Mouse (Mus musculus) A20 (cell line): ENCODE results near the gene Trdn.

Experiments
- DNase-seq: peaks from one replicate; pipeline ENCODE4 v3.0.0-alpha.2; 2011; ENCODE audit warnings: low read depth, low spot score

The Trdn gene

DNA sequence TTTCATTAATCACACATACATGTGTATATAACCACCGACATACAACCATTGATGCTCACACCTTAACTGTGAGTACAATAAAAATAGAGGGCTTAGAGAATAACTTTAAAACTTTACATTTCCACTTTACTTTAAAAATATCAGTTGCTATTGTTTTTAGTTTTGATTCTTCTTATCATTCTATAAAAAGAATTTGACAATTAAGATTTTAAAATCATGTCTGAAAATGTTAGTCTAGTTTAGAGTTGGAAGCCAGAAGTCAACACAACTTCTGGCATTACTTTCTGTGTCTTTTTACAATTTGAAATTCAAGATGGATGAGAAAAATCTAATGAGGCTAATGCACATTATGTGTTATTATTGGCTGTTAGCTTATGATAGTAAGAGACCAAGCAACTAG, at the start of gene Trdn:
Gene Trdn, plus strand, starts transcription at position 301 of the 400 bp plus-strand sequence.
- no peak for DNase-seq

GRCm38 (mm10) chr10:33060771-33061170, 19.6 kb upstream of the Trdn start:
- DNase-seq, result no peak

DNA sequence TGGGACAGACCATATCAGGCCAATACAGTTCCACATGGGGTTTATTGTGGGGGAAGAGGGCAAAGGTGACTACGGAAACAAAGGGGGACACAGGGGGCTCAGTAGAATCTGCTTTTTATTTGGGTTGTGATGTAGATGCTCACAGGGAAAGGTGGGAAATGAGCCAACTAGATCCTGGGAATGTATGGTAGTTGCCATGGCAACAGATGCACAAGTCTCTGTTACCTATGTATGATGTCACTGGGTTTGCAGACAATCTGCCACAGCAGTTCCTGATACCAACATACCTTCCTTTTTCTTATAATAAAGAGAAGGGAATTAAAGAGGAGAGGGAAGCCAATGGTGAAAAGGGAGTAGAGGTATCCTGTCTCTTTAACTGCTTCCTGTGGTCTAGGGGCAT, 14.8 kb upstream of the Trdn start:
- DNase-seq, result no peak

- no peak for DNase-seq
Observed at GRCm38 (mm10) chr10:33073126-33073525, 7.2 kb upstream of the Trdn start.

DNA sequence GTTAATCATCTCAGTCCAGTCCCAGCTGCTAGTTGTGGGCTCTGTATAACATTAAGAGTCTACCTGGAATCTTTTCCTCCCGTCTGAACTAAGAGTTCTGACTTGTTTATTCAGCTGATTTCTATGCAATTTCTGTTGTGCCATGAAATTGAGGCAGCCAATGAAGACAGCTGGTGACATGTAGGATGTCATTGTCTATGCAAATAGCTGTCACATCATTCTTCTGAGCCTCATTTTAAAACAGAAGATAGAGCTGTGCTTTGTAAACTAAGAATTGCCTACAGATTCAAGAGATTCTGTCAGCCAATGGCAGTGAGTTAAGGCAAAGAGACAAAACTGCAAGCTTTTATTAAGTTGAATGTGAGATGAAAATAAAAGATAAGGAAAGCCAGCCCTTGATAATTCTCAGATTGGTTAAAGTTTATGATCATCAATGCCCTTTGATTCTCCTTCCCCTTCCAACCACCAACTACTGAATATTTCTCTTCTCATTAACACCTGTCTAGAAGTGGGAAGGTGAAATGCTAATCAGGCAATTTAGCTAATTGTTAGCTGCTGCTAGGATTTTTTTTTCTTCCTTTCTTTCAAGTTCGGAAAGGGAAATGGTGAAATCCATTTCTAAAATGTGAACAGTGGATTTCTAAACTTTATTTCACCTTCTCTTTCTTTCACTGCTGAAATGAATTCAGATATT, 1.9 kb downstream of the Trdn start:
- DNase-seq, result no peak

- DNase-seq, result no peak
Observed at GRCm38 (mm10) chr10:33082961-33083626, 2.7 kb downstream of the Trdn start.

DNA sequence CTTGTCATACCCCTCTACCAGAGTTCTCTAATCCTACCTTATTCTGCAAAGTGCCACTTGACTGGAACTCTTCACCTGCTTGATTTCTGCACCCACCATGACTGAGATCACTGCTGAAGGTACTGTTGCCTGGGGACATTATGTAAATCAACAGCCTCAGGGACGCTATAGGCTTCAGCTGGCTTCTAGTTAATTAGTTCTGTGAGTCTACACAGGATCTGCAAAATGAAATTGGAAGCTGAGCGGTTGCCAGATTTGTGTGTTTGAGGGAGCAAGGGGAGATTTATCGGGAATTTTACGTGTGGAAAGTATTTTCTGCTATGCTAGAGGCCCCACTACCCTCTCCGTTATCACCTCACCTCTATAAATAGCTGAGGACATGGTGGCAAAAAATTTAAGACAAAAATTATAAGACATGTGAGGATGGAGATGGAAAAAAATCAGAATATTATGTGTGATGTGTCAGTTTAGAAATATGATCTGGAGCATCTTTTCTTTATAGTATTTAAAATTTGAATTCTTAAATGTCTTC, 3.3 kb downstream of the Trdn start:
- DNase-seq, result no peak

DNA sequence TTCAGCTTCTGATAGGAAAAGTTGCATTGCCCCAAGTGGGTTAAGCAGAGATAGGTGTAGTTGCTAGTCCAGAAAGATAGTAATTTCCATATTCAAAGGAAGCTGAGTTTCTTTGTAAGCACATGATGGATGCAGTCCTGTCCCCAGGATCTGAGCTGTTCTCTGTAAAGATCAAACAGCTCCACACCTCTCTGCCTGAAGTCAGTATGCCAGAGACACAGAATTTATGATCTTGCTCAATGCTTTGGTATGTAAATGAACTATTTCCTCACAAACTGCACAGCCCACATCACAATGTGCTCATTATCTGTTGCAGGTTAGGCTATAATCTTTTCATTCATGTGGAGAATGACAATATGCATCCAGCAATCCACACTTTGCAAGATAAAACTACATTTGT, 8.0 kb downstream of the Trdn start:
- DNase-seq, result no peak

GRCm38 (mm10) chr10:33092400-33092799, 12.0 kb downstream of the Trdn start:
- DNase-seq, result no peak

GRCm38 (mm10) chr10:33107942-33108341, 27.6 kb downstream of the Trdn start:
- DNase-seq, result no peak

DNA sequence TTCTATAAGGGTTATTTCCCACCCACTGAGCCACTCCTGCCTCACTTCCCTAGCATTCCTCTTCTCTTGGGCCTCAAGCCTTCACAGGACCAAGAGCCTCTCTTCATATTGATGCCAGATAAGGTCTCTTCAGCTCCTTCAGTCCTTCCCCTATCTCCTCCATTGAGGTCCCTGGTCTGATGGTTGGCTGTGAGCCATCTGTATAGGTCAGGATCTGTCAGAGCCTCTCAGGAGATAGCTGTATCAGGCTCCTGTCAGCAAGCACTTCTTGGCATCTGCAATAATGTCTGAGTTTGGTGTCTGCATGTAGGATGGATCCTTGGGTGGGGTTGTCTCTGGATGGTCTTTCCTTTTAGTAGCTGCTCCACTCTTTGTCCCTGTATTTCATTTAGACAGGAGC, 42.7 kb downstream of the Trdn start:
- no peak for DNase-seq

DNA sequence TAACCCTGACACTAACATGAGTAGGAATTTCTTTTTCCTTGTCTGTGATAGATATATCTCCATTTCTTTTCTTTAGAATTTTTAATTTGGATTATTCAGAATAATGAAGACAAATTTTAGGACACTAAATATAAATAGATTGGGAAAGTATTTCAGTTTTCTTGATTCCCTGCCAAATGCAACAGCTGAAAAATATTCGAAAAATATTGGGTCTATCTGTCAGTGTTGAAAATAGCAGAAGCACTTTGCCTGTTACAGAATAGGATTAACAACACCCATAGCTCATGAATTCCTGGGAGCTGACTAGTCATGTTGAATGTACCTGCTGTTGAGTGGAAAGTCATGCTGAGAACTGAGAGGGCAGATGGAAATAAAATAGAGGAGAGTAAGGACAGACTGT, 64.6 kb downstream of the Trdn start:
- DNase-seq, result no peak

GRCm38 (mm10) chr10:33179731-33180631, 99.6 kb downstream of the Trdn start:
- DNase-seq, result no peak

DNA sequence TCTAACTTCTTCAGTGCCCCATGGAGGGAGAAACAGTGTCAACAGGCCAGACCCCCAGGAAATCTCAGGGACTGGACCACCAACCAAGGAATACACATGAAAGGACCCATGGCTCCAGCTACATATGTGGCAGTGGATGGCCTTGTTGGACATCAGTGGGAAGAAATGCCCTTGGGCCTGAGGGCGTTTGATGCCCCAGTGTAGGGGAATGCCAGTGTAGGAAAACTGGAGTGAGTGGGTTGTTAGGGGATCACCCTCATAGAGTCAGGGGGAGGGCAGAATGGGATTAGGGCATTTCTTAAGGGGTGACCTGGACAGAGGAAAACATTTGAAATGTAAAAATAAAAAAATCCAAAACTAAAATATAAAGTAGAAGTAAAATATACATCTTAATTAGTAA, 108.7 kb downstream of the Trdn start:
- DNase-seq, result no peak

- DNase-seq, result no peak
Observed at GRCm38 (mm10) chr10:33195919-33196318, 115.6 kb downstream of the Trdn start.

- no peak for DNase-seq
Observed at GRCm38 (mm10) chr10:33198257-33198656, 117.9 kb downstream of the Trdn start.

GRCm38 (mm10) chr10:33210411-33210810, 130.1 kb downstream of the Trdn start:
- DNase-seq, result no peak

DNA sequence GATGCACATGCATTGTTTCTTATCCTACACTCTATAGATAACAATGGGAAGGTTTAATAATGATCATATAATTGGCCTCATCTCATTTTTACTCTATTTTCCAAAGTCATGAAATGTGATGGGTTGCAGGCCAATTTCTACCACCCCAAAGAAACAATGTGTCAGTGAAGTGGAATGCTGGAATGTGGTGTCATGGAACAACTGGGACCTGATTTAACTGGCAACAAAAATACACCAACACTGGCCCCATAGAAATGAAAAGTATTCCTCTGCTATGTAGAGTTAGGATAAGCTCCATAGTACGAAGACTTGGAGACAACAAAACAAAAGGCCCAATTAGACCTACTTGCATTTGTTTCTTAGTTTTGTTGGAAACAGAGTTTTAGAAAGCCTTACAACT, 173.6 kb downstream of the Trdn start:
- DNase-seq, result no peak

DNA sequence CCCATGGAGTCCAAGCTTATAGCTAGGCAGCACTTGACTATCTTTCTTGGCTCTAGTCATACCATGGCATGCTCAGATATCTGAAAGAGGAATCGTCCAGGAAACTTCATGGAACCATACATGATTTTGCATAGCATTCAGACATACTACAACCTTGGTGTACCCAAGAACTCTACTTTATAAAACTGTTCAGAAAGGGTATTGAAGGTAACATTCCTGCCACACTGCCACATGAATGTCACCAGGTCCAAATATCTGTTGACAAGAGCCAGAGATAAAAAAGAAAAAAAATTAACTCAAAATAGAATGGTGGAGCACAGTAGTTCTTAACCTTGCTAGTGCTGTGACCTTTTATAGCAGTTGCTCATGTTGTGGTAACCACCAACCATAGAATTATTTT, 175.8 kb downstream of the Trdn start:
- no peak for DNase-seq

DNA sequence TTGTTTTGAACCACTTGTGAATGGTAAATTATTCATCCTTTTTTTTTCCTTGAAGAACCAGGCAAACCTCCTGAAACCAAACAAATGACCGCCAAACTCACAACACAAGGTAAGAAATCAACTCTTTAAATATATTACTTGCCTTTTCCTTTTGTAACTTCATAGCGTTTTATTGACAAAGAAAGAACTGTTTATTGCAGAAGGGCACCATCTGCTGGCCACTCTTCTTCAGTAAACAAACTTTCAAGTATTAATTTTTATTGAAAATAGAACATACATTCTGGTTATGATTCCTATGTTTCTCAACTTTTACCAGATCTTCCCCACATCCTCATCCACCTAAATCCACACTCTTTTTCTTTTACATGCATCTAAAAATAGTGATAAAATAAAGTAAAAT, 224.6 kb downstream of the Trdn start:
- DNase-seq, result peak; percentile 7

GRCm38 (mm10) chr10:33353026-33353425, 272.7 kb downstream of the Trdn start:
- DNase-seq, result no peak

GRCm38 (mm10) chr10:33366521-33366920, 286.2 kb downstream of the Trdn start:
- DNase-seq, result no peak
